Mouse (Mus musculus) hindbrain, embryonic 15.5 days (tissue): ENCODE results near the gene Nfasc. TPM values are rescaled to one million over a fixed set of nuclear protein-coding genes. Genes with fewer than 3 reads are reported as not detected.

Experiments used
- ATAC-seq: fragments of 200-750 bp; cut with Nextera tagmentation; 2 replicates; pipeline ENCODE4 v1.8.0; 2017; ENCODE audit warnings: low read depth, moderate number of reproducible peaks, moderate TSS enrichment; ENCODE audit not compliant: low FRiP score
- H3K27ac ChIP-seq: fragments of 300-500 bp; sonication (generic); replicated peaks from 2 replicates; pipeline ENCODE4 v1.5.1; 2015; ENCODE audit warnings: mild to moderate bottlenecking, inconsistent platforms
- H3K27me3 ChIP-seq: fragments of 300-500 bp; sonication (generic); 2 replicates; pipeline ENCODE4 v1.6.1; 2015; ENCODE audit warnings: control low read depth, inconsistent platforms
- H3K36me3 ChIP-seq: fragments of 300-500 bp; sonication (generic); 2 replicates; pipeline ENCODE4 v1.6.1; 2015; ENCODE audit warnings: control low read depth, inconsistent platforms
- H3K4me1 ChIP-seq: fragments of 300-500 bp; sonication (generic); replicated peaks from 2 replicates; pipeline ENCODE4 v1.6.1; 2015; ENCODE audit warnings: control low read depth, inconsistent platforms
- H3K4me2 ChIP-seq: fragments of 300-500 bp; sonication (generic); 2 replicates; pipeline ENCODE4 v1.6.1; 2015; ENCODE audit warnings: moderate library complexity, mild to moderate bottlenecking, inconsistent platforms
- H3K4me3 ChIP-seq: fragments of 300-500 bp; sonication (generic); 2 replicates; pipeline ENCODE4 v1.5.1; 2015; ENCODE audit warnings: mild to moderate bottlenecking, inconsistent platforms
- H3K9ac ChIP-seq: fragments of 300-500 bp; sonication (generic); 2 replicates; pipeline ENCODE4 v1.6.1; 2015; ENCODE audit warnings: inconsistent platforms
- H3K9me3 ChIP-seq: fragments of 300-500 bp; sonication (generic); 2 replicates; pipeline ENCODE4 v1.6.1; 2016; ENCODE audit warnings: control low read depth, inconsistent platforms
- WGBS: fragments of 180-500 bp; shearing (Covaris S2); methylation state at CpG from one replicate; pipeline ENCODE4 v1.1.7; 2015; 5-methylcytosine and 5-hydroxymethylcytosine counted together
- polyA plus RNA-seq: library from polyadenylated mRNA; unstranded; fragments of >200 nt; fragmentation: Nextera tagmentation; extraction: Ambion mirVana; gene quantifications from 2 replicates; pipeline ENCODE4 v1.2.1, GENCODE M21; 2015

Gene Nfasc
- polyA plus RNA-seq, 1 experiment from 2014 or later: 48.4 TPM

- Histone ChIP-seq H3K4me1 (peaks cover 10% of the 10 kb centered on the region), H3K9ac (no peak overlapping the region), H3K27ac (no peak overlapping the region), H3K4me3 (no peak overlapping the region), H3K9me3 (no peaks in the 10 kb centered on the region), H3K4me2 (no peak overlapping the region), H3K36me3 (no peaks in the 10 kb centered on the region), H3K27me3 (no peaks in the 10 kb centered on the region)
- WGBS: 85% methylated on average over 6 of the region's 6 CpGs
- no peak for ATAC-seq
These were observed 72.4 kb downstream of the Nfasc start for GRCm38 (mm10) chr1:132669200-132669599.

DNA sequence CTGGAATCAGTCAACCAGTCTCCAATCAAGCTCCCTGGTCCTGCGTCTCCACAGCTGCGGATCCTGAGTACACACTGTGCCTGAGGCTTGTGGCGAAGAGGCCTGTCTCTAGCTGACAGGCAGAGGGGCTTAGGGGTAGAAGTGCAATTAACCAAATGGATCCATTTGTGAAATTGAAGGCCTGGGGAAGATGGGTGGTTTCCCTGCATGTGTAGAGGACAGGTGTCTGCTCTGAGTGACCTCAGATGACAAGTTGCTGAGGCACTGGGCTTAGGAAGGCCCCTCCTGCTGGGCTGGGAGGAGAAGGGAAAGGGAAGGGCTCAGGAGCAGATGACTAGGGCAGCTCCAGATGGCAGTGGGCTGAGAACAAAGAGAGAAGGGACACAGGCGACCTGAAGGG lies 81.2 kb downstream of the Nfasc start:
- ATAC-seq: peak; percentile 19; the same call in 1 of the 2 replicates
- 19% methylated on average over 4 of the region's 4 CpGs for WGBS
- no peaks in the 10 kb centered on the region for H3K9me3 ChIP-seq
- 0 out of 2 replicates have a peak overlapping the region, but pooled peaks have one; percentile 14 for H3K9ac ChIP-seq
- H3K36me3 ChIP-seq: 0 out of 2 replicates have a peak, but pooled peaks cover 2% of the 10 kb centered on the region
- no peak overlapping the region for H3K4me2 ChIP-seq
- H3K4me3 ChIP-seq: no peak overlapping the region
- H3K4me1 ChIP-seq: peaks cover 36% of the 10 kb centered on the region
- peak overlapping the region; percentile 69 for H3K27ac ChIP-seq
- no peaks in the 10 kb centered on the region for H3K27me3 ChIP-seq

DNA sequence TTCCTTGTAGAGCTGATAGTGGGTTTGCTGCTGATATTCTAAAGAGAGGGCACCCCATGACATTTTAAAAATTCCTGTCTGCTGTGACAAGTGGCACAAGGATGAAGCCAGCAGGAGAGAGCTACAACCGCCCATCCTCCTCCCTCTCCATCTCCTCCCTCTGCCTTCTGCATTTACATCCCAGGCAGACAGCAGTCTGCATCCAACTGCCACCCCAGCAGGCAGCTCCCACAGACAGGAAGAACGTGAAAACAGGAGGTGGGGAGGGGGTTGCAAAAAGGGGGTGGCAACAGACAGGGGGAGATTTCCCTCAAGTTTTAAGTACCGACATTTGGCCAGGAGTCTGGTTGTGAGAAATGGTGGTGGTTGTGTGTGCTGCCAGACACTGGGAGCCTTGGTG lies 82.0 kb downstream of the Nfasc start:
- Histone ChIP-seq H3K27me3 (no peaks in the 10 kb centered on the region), H3K9ac (no peak overlapping the region)
- no peak; the same call in 1 of the 2 replicates for ATAC-seq

GRCm38 (mm10) chr1:132655611-132656010 lies 86.0 kb downstream of the Nfasc start:
- no peaks in the 10 kb centered on the region for H3K27me3 ChIP-seq
- WGBS: 62% methylated on average over 6 of the region's 6 CpGs
- no peaks in the 10 kb centered on the region for H3K36me3 ChIP-seq
- H3K4me1 ChIP-seq: peaks cover 58% of the 10 kb centered on the region
- peak overlapping the region; percentile 68; the same call in 1 of the 2 replicates for H3K27ac ChIP-seq
- no peaks in the 10 kb centered on the region for H3K9me3 ChIP-seq
- ATAC-seq: no peak
- H3K4me3 ChIP-seq: no peak overlapping the region
- no peak overlapping the region for H3K9ac ChIP-seq
- H3K4me2 ChIP-seq: no peak overlapping the region

More for the DNA sequence above, 82.0 kb downstream of the Nfasc start:
- Histone ChIP-seq H3K9me3 (no peaks in the 10 kb centered on the region), H3K27ac (peak overlapping the region; percentile 69), H3K4me2 (no peak overlapping the region), H3K4me1 (peaks cover 36% of the 10 kb centered on the region), H3K36me3 (0 out of 2 replicates have a peak, but pooled peaks cover 2% of the 10 kb centered on the region), H3K4me3 (no peak overlapping the region)
- 6% methylated on average over 3 of the region's 3 CpGs for WGBS

DNA sequence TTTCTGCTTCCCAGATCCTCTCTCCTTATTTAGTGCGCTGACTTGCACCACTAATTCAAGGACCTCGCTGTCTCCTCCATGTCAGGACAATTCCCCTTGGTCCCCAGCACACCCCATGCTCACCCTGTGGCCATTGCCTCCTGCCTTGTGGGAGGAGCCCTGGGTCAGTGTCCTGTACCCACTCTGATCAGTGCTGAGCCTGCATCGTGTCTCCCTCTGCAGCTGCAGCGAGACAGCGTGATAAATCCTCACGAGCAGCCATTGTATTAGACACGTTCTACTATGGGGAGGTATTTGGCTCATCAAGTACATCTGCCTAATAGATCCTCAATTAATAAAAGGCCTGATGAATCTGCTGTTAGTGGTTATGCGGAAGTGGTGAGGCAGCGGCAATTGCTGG lies 86.8 kb downstream of the Nfasc start:
- Histone ChIP-seq H3K9ac (no peak overlapping the region), H3K4me2 (0 out of 2 replicates have a peak overlapping the region, but pooled peaks have one; percentile 1)
- 39% methylated on average over 9 of the region's 9 CpGs for WGBS

DNA sequence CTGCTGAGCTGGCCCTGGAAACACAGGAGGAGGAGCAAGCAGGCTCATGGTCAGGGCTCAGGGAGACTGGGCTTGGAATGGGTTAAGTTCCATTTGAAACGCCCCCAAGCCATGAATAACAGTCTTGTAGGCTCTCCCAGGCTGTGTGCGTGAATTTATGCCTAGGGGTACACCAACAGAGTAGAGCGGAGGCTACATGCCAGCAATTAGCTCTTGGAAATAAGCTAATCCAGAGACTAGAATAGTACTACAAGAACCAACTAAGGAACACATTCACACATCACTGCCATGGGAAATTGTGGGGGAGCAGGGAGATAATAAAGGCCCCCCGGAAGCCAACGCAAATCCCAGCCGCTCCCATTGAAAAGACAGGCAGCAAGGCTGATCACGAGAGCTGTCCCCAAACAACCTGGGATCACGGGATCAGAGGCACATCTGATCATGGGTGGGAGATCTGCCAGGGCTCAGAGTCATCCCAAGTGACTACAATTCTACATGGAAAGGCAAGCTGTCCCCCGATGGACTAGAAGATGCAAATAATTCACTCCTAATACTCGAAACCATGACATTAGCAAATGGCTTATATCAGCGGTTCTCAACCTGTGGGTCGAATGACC lies 87.6 kb downstream of the Nfasc start:
- Histone ChIP-seq H3K4me2 (no peak overlapping the region), H3K4me3 (no peak overlapping the region), H3K27me3 (no peaks in the 10 kb centered on the region), H3K27ac (peak overlapping the region; percentile 68), H3K4me1 (peaks cover 51% of the 10 kb centered on the region), H3K36me3 (no peaks in the 10 kb centered on the region), H3K9me3 (no peaks in the 10 kb centered on the region), H3K9ac (no peak overlapping the region)
- 47% methylated on average over 12 of the region's 12 CpGs for WGBS
- ATAC-seq: no peak

More for the DNA sequence above, 86.8 kb downstream of the Nfasc start:
- Histone ChIP-seq H3K9me3 (no peaks in the 10 kb centered on the region), H3K27ac (peak overlapping the region; percentile 68), H3K4me3 (no peak overlapping the region), H3K27me3 (no peaks in the 10 kb centered on the region), H3K4me1 (peaks cover 58% of the 10 kb centered on the region), H3K36me3 (no peaks in the 10 kb centered on the region)
- peak; percentile 33; the same call in 1 of the 2 replicates for ATAC-seq

DNA sequence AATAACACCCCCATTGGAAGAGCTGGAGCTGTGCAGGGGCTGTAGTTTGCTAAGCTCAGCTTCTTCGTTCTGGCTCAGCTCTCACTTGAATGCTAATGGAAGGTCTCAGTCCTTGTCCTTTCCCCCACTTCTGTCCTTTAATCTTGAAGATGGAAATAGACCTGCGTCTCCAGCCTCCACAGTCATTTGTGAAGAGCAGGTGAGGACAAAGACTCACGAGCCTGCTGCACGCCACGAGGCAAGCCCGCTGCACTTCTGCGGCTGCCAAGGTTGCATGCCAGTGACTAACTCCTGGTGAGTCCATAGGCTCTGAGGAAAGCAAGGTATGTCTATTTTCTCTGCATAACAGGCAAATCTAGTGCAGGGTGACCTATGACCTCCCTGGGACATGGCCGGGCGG lies 88.4 kb downstream of the Nfasc start:
- H3K9me3 ChIP-seq: no peaks in the 10 kb centered on the region
- H3K4me1 ChIP-seq: peaks cover 51% of the 10 kb centered on the region
- H3K4me2 ChIP-seq: no peak overlapping the region
- no peak for ATAC-seq
- no peak overlapping the region for H3K9ac ChIP-seq
- peak overlapping the region; percentile 68; the same call in 1 of the 2 replicates for H3K27ac ChIP-seq
- WGBS: 80% methylated on average over 9 of the region's 9 CpGs
- no peaks in the 10 kb centered on the region for H3K36me3 ChIP-seq
- no peaks in the 10 kb centered on the region for H3K27me3 ChIP-seq
- H3K4me3 ChIP-seq: no peak overlapping the region

DNA sequence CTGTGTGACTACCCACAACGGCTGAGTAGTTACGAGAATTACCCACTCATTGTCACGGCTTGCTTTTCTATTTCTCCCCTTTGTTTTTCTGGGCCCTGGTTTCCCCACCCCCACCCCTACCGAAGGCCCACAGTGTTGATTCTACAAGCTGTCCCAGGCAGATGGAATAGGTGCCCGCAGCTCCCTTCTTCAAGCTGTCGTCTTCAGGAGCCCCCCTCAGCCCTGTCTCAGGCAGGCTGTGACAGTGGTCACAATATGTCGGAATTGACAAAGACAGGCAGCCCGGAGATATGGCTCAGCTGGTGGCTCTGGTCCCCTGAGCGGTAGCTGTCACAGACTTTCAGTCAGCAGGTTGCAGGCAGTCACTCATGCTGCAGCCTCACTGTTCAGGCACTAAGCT lies 90.9 kb downstream of the Nfasc start:
- 31% methylated on average over 9 of the region's 9 CpGs for WGBS
- Histone ChIP-seq H3K36me3 (no peaks in the 10 kb centered on the region), H3K9ac (no peak overlapping the region)

GRCm38 (mm10) chr1:132647958-132648357 lies 93.6 kb downstream of the Nfasc start:
- no peak overlapping the region for H3K4me3 ChIP-seq
- no peak for ATAC-seq
- H3K27ac ChIP-seq: no peak overlapping the region
- H3K27me3 ChIP-seq: no peaks in the 10 kb centered on the region
- H3K36me3 ChIP-seq: no peaks in the 10 kb centered on the region
- peaks cover 25% of the 10 kb centered on the region for H3K4me1 ChIP-seq
- H3K9me3 ChIP-seq: no peaks in the 10 kb centered on the region
- H3K9ac ChIP-seq: no peak overlapping the region
- H3K4me2 ChIP-seq: no peak overlapping the region
- 58% methylated on average over 6 of the region's 6 CpGs for WGBS

More for the DNA sequence above, 90.9 kb downstream of the Nfasc start:
- Histone ChIP-seq H3K4me3 (no peak overlapping the region), H3K4me1 (peaks cover 52% of the 10 kb centered on the region), H3K9me3 (no peaks in the 10 kb centered on the region), H3K27me3 (no peaks in the 10 kb centered on the region), H3K27ac (peak overlapping the region; percentile 70), H3K4me2 (no peak overlapping the region)
- ATAC-seq: no peak

GRCm38 (mm10) chr1:132641049-132641795 lies 100.4 kb downstream of the Nfasc start:
- H3K27me3 ChIP-seq: no peaks in the 10 kb centered on the region
- 0 out of 2 replicates have a peak, but pooled peaks cover 3% of the 10 kb centered on the region for H3K36me3 ChIP-seq
- H3K4me1 ChIP-seq: peaks cover 43% of the 10 kb centered on the region
- H3K9me3 ChIP-seq: no peaks in the 10 kb centered on the region
- no peak overlapping the region for H3K4me2 ChIP-seq
- H3K4me3 ChIP-seq: no peak overlapping the region
- no peak overlapping the region for H3K9ac ChIP-seq
- 36% methylated on average over 13 of the region's 13 CpGs for WGBS
- peak; percentile 86 for ATAC-seq
- H3K27ac ChIP-seq: peak overlapping the region; percentile 76

DNA sequence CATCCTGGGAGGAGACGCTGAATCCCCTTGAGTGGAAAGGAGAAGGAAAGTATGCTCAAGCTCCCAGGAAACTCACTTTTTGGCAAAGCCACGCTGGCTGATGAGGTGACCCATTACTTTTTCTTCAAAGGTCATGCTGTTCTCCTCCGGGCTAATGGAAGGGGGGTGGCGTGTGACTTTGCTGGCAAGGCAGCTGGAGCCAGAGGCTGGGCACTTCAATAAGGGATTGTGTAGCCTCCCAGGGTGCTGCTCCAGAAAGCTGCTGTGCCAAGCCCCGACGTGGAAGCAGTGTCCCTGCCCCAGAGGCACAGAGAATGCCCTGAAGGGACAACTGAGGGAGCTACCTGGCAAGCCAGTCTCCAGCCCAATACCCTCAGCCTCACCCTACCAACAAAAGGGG lies 101.3 kb downstream of the Nfasc start:
- Histone ChIP-seq H3K36me3 (0 out of 2 replicates have a peak, but pooled peaks cover 6% of the 10 kb centered on the region), H3K27me3 (no peaks in the 10 kb centered on the region), H3K9me3 (no peaks in the 10 kb centered on the region), H3K9ac (no peak overlapping the region), H3K4me3 (no peak overlapping the region), H3K4me2 (no peak overlapping the region), H3K27ac (peak overlapping the region; percentile 76), H3K4me1 (peaks cover 43% of the 10 kb centered on the region)
- WGBS: 56% methylated on average over 6 of the region's 6 CpGs
- no peak for ATAC-seq

GRCm38 (mm10) chr1:132637346-132637745 lies 104.3 kb downstream of the Nfasc start:
- no peaks in the 10 kb centered on the region for H3K9me3 ChIP-seq
- no peak overlapping the region for H3K9ac ChIP-seq
- H3K4me1 ChIP-seq: peaks cover 43% of the 10 kb centered on the region
- no peaks in the 10 kb centered on the region for H3K27me3 ChIP-seq
- H3K4me3 ChIP-seq: no peak overlapping the region
- no peak for ATAC-seq
- no peak overlapping the region for H3K27ac ChIP-seq
- WGBS: 75% methylated on average over 7 of the region's 7 CpGs
- H3K4me2 ChIP-seq: no peak overlapping the region
- H3K36me3 ChIP-seq: peaks cover 15% of the 10 kb centered on the region; the same call in 1 of the 2 replicates
